Mouse (Mus musculus): ENCODE measurements around the gene Ros1.

Gene Ros1

GRCm38 (mm10) chr10:52165376-52165775 is 29.7 kb downstream of the Ros1 start:
- in situ Hi-C loops (cut with MboI, MseI), result loop anchor here in 1 of 2 experiments (5.0 kb wide), 1 partner anchor 63 kb away; no protein-coding TSS in a partner anchor

- in situ Hi-C loops (cut with MboI, MseI), result no loop called here
Measured at GRCm38 (mm10) chr10:52160604-52161003, 34.4 kb downstream of the Ros1 start.

- in situ Hi-C loops (cut with MboI, MseI), result no loop called here
Measured at GRCm38 (mm10) chr10:52159704-52160103, 35.3 kb downstream of the Ros1 start.

GRCm38 (mm10) chr10:52133354-52134074 is 61.5 kb downstream of the Ros1 start:
- in situ Hi-C loops (cut with MboI, MseI), result no loop called here

GRCm38 (mm10) chr10:52130762-52131161 is 64.3 kb downstream of the Ros1 start:
- in situ Hi-C loops (cut with MboI, MseI), result no loop called here

GRCm38 (mm10) chr10:52128874-52129412 is 66.1 kb downstream of the Ros1 start:
- in situ Hi-C loops (cut with MboI, MseI), result no loop called here

GRCm38 (mm10) chr10:52106164-52106757 is 88.8 kb downstream of the Ros1 start:
- in situ Hi-C loops (cut with MboI, MseI), result no loop called here

- in situ Hi-C loops (cut with MboI, MseI), result loop anchor here in 1 of 2 experiments (5.0 kb wide), 1 partner anchor 66 kb away; no protein-coding TSS in a partner anchor
Measured at GRCm38 (mm10) chr10:52101273-52101672, 93.8 kb downstream of the Ros1 start.

- in situ Hi-C loops (cut with MboI, MseI), result no loop called here
Measured at GRCm38 (mm10) chr10:52092181-52092580, 102.9 kb downstream of the Ros1 start.

- in situ Hi-C loops (cut with MboI, MseI), result no loop called here
Measured at GRCm38 (mm10) chr10:52086681-52087080, 108.4 kb downstream of the Ros1 start.

- in situ Hi-C loops (cut with MboI, MseI), result no loop called here
Measured at GRCm38 (mm10) chr10:52072482-52072881, 122.6 kb downstream of the Ros1 start.

- in situ Hi-C loops (cut with MboI, MseI), result no loop called here
Measured at GRCm38 (mm10) chr10:52048287-52048686, 146.8 kb downstream of the Ros1 start.

GRCm38 (mm10) chr10:52043086-52043485 is 152.0 kb downstream of the Ros1 start:
- in situ Hi-C loops (cut with MboI, MseI), result no loop called here

GRCm38 (mm10) chr10:52039392-52039791 is 155.7 kb downstream of the Ros1 start:
- in situ Hi-C loops (cut with MboI, MseI), result no loop called here

GRCm38 (mm10) chr10:52033729-52034128 is 161.3 kb downstream of the Ros1 start:
- in situ Hi-C loops (cut with MboI, MseI), result no loop called here

GRCm38 (mm10) chr10:52029421-52030080 is 165.5 kb downstream of the Ros1 start:
- in situ Hi-C loops (cut with MboI, MseI), result no loop called here

GRCm38 (mm10) chr10:52028561-52029370 is 166.3 kb downstream of the Ros1 start:
- in situ Hi-C loops (cut with MboI, MseI), result no loop called here

- in situ Hi-C loops (cut with MboI, MseI), result no loop called here
Measured at GRCm38 (mm10) chr10:52027161-52028035, 167.6 kb downstream of the Ros1 start.

- in situ Hi-C loops (cut with MboI, MseI), result no loop called here
Measured at GRCm38 (mm10) chr10:52025821-52026220, 169.2 kb downstream of the Ros1 start.

- in situ Hi-C loops (cut with MboI, MseI), result no loop called here
Measured at GRCm38 (mm10) chr10:52025291-52025690, 169.8 kb downstream of the Ros1 start.

GRCm38 (mm10) chr10:52024053-52024410 is 171.0 kb downstream of the Ros1 start:
- in situ Hi-C loops (cut with MboI, MseI), result no loop called here
